Mouse (Mus musculus): ENCODE results near the gene Mvb12a.

Mvb12a gene

DNA sequence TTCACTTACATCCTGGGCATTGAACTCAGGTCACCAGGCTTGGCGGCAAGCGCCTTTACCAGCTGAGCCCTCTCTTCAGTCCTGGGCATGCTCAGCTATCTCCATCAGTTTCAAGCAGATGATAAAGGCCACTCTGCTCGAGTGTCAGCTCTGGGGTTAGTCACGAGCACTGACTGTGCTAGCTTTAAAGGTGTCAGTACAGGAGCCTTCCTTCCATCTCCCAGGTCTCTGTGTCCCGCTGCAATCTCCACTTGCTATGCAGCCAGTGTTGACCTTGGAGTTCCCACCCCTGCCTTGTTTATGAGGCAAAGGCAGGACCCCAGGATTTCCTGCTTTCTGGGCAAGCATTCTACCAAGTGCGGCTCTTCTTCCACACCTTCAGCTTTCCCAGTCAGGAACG, 24.9 kb downstream of the Mvb12a start:
- DNase-seq, result no peak

DNA sequence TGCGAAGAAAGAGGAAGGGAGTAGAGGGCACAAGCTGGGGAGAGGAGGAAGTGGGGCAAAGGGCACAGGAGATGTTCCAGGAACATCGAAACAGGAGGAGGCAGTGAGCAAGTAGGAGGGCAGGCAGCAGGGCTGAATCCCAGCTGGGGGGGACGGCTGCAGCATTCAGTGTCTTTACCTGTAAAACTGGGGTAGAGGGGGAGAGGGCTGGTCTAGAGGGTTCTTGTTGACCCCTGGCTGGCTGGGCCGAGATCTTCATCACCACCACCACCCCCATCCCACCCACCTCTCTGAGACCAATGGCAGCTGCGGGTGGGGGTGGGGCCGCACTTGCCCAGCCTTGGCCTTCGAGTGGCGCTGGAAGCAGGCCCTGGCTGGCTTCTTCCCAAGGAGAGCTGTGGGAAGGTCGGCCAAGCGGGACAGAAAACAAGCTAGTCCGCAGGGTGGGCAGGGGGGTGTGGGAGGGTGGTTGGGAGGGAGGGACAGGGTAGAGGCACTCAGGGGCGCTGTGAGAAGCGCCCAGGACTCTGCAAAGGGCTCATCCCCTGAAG, 25.7 kb downstream of the Mvb12a start, which contains the start of gene Slc27a1:
Gene Slc27a1, plus strand, starts transcription at position 496 of the 551 bp plus-strand sequence.
- peak; percentile 81 for DNase-seq

DNA sequence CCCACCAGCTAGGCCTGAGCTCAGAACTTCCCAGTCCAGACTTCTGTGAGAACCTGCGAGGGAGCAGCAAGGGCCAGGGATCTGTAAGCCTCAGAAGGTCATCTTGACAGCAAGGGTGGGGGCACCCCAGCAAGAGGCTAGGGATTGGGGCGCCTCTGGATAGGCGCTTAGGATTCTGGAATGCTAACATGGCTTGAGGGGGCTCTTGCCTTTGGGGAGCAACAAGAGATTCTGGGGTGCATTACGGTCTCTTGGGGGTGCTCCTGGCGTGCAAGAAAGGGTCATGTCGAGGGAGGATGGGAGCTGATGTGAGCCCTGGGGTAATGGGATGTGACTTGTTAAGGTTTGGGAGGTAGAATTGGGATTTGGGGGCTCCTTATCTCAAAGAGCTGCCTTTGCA, 26.2 kb downstream of the Mvb12a start:
- no peak for DNase-seq

DNA sequence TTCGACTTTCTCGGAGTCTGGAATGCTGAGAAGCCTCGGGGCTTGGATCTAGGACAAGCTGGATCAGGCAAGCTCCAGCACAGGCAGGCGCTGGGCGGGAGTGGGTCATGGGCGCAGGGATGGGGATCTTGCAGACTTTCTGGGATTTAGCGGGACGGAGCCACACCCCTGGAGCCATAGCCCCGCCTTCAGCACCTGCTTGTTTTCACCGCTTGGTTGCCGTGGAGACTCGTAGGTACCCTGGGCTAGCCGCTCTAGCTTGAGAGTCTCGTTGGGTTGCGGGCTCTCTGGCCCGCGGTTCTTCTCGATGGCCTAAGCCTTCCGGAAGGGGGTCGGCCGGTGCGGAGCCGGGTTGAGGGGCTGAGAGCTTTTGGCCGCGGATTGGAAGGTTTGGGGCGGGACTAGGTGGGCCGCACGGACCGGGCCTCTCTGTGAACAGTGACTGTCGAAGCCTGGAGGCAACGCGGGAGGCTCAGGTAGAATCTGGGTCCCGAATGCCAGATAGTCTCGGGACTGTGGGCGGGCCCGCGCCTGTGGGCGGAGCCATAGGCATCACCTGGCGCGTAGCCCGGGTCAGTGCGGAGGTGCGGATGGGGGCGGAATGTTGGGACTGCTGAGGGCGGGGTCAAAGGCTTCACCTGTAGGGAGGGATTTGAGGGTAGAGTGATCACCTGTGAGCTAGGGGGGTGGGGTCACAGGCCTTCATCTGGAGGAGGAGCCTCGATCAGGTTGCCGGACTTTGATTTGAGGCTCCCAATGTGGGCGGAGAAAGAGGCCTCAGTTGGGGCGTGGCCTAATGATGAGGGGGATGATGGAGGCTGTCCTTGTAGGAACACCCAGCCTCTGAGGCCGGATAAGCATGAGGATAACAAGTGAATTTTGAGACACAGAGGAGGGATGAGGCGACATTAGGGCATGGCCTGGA, 26.9 kb downstream of the Mvb12a start:
- DNase-seq, result peak; percentile 99

DNA sequence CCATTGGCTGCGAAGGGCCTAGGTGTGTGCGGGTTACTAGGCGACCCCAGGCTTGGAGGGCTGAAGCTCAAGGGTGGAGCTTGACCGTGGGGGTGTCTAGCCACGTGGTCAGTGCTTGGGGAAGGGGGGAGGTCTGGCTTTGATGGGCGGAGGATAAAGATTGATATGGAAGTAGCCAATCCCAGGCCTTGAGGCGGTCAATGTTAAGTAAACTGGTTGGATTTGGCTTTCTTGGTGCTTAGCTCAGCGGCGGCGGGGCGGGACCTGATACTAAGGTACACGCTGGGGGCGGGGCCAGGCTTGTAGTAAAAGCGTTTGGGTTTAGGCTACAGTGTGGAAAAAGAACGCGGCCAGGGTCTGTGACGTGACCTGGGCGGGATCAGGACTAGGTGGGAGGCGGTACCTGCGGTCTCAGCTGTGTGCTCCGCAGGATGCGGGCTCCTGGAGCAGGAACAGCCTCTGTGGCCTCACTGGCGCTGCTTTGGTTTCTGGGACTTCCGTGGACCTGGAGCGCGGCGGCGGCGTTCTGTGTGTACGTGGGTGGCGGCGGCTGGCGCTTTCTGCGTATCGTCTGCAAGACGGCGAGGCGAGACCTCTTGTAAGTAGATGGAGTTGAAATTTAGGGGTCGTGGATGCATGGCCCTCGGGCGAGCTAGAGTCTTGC, 27.7 kb downstream of the Mvb12a start:
- peak; percentile 99 for DNase-seq

DNA sequence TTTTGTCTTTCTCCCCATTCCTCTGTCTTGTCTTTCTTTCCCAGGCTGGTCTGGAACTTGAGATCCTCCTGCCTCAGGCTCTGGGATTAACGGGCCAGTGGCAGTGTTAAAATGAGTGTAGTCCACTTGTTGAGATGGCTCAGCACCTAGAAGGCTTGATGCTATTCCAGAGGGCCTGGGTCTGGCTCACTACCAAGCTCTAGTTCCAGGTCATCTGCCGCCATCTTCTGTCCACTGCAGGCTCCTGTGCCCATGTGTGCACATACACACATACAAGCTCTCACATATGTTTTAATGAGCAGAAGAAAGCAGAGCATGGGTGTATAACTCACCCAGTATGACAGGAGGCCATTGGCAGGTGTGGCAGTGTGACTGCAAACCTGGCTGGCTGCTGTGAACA, 29.4 kb downstream of the Mvb12a start:
- DNase-seq, result no peak

DNA sequence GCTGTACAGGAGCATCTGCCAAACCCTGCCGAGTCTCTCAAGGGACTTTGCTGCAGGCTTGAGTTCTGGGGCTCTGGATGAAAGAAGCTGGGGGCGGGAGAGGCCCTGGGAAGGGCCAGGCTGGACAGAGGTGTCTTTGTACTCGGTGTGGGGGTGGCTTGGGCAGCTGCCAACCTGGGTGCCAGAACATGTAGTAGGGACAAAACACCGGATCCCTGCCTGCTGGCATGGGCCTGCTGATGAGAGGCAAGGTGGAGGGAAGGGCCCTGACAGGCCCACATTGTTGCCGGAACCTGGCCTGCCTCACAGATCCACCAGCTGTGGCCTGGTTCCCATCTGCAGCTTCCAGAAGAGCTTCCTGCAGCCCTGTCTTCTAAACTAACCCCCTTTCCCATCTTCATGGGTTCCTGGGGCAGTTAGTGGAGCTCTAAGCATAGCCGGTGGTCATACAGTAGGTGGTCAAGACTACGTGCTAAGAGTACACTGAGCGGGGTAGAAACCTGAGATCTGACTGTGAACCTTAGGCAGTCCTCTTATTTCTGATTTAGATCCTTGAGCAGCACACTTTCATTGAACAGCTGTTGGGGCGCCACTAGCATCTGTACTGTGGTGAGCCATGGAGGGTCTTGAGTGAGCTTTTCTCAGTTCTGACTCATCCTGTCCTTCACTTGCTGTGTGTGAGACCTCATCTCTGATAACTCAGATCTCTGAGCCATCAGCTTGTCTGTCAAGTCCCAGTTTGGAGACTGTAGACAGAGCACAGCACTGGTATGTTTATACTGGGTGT, 30.3 kb downstream of the Mvb12a start:
- DNase-seq, result peak; percentile 69

DNA sequence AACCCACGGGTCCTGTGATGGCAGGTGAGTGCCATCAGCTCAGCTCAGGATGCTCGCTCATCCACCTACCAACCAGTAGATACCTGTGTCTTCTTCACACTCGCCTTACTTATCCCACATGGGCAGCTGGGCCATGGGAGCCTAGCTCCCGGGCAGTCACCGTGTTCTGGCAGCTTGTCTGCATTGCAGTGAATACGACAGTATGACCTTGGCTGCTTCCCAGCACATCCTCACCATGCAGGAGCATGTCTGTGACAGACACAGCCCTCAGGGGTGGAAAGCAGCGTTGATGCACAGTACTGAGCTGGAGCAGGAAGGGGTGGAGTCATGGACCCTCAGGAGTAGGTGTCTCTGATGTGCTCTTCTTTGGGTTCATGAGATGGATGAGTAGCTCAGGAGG, 31.7 kb downstream of the Mvb12a start:
- no peak for DNase-seq

DNA sequence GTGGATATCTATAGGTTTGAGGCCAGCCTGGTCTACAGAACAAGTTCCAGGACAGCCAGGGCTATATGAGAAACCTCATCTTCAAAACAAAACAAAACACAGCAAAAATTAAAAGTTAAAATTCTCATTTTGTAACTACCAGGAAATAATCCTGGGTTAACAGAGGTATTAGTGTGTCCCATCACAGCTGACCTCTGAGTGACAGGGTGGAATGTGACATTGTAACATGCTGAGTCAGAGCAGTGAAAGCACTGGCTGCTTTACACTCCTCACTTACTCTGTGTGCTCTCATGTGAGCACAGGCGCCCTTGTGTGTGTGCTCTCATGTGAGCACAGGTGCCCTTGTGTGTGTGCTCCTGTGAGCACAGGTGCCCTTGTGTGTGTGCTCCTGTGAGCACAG, 32.3 kb downstream of the Mvb12a start:
- no peak for DNase-seq

DNA sequence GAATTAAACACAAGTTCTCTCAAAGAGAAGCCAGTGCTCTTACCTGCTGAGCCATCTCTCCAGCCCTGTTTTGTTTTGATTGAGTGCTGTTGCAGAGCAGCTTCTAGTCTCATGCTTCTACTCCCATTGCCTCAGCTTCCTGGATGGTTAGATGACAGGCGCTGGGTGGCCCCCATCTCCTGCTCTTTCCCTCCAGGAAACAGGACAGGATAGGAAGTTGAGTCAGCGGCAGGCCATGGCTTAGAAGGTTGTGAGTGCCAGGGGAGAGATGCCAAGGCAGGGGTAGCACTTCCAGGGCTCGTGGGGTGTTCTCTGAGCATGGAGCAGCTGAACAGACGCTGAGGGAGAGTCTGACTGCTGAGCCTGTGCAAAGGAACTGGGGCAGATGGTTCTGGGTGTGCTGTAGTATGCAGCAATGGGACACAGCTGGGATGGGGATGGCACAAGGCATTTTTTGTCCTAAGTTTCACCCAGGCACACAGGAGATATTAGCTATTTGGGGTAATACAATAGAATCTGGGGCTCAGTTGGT, 35.2 kb downstream of the Mvb12a start:
- DNase-seq, result no peak

DNA sequence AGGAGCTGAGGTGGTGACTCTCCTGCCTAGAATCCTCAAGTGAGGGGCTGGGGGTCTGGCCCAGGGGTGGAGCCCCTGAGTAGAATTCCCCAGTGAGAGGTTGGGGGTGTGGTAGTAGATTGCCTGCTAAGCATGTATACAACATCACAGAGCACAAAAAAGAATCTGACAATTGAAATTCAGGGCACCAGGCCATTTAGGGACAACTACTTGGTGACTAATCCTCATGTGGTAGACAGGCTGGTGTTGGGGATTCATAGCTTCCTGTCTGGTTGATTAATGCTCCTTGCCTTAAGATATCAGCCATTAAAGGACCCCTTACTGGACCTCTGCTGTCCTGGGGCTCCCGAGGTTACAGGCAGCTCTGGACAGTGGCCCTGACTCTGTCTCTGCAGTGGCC, 36.3 kb downstream of the Mvb12a start:
- DNase-seq, result no peak

DNA sequence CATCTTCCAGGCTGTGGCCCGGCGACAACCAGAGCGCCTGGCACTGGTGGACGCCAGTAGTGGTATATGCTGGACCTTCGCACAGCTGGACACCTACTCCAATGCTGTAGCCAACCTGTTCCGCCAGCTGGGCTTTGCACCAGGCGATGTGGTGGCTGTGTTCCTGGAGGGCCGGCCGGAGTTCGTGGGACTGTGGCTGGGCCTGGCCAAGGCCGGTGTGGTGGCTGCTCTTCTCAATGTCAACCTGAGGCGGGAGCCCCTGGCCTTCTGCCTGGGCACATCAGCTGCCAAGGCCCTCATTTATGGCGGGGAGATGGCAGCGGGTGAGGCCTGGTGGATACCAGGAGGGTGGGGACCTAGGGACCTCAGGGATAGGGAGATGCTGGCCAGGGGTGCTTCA, 36.8 kb downstream of the Mvb12a start:
- DNase-seq, result no peak

DNA sequence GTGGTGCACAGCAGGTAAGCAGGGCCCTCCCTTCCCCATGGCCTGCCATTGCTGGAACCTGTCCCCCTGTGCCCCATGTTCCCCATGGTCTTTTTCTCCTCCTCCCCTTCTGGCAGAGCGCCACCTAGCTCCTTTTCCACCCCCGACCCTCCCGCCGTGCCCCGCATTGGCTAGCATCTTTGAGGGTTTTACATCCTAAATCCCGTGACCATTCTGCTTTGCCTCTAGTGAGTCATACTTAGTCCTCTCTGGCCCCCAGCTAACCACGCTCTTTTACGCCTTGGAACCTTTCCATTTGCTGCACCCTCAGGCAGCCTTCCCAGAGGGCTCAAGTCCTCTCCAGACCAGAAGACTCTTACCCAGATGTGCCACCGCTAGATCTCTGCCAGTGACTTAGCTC, 37.5 kb downstream of the Mvb12a start:
- no peak for DNase-seq

DNA sequence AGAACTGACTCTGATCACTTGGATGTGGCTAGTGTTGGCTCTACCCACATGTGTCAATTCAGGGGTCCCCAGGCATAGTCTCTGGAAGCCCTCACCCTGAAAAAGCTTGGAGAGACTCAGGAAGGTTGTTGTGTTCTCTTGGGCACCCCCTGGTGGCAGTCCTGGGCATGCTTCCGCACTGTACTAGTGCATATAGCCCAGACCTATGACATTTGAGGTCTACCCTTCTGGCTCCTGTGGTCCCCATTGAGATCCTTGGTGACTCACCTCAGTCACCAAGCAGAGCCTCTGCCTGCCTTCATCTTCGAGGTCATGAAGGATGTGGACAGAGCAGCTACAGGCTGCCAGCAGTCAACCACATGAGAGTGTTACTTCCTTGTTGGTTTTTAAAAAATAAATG, 44.2 kb downstream of the Mvb12a start:
- no peak for DNase-seq

DNA sequence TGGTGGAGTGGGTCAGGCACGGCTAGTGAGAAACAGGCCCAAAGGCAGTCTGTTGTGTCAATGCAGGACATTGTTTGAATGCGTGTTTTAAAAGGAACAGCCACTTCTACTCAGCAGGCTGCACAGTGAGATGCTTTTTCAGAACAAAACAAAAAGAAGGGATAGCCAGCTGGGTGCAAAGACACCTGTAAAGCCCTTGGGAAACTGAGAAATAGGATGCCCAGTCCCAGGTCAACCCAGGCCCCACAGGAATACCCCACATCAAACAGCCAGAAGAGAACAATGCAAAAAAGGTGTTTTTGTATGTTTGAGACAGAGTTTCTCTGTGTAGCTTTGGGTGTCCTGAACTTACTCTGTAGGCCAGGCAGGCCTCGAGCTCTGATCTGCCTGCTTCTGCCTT, 46.0 kb downstream of the Mvb12a start:
- no peak for DNase-seq

DNA sequence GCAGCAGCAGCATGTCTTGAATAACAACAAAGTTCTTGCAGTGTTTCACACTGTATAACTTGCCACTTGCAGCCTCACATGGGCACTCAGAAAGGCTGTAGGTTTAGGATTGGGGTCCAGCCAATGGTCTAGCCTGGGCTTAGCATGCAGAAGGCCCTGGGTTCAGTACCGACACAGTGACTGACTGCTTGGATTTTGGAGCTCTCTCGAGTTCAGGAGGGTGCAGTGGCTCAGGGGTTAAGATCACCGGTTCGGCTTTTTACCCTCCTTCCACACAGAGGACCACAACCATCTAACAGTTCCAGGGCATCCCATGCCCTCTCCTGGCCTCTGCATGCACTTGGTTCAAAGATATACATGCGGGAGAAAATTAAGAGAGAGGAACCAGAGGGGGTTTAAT, 48.3 kb downstream of the Mvb12a start:
- DNase-seq, result no peak

DNA sequence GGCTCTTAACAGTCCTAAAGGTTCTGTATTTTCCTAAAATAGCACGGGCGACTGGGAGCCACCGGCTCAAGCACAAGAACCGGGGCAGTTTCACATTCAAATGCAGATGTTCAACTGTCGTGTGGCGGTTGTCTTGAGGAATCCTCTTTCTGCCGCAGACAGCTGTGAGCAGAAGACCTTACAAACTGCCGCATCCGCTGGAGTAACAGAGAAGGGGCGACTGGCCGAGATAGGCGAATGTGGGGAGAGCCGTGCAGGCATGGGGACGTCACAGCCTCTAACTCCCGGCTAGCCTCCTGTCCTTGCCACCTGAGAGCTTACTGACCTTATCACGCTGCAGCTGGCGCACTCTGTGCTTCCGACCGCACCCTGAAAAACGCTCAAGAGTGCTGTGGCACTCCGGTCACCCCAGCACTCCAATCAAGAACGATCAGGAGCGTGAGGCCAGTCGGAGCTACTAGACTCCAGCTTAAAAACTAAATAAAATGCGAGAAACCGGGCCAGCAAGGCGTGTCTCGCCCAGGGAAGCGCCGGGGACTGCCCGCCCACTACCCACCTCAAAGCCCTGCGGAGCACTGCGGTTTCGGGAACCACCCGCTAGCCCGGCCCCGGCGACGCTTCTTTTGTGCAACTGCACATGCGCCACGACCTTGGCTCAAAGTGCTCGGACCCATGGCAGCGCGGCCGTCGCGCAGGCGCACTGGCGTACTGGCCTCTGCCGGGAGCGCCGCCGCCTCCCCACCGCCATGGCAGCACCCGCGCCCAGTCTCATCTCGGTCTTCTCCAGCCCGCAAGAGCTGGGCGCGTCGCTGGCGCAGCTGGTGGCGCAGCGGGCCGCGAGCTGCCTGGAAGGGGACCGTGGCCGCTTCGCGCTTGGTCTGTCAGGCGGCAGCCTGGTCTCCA, 49.0 kb downstream of the Mvb12a start, which contains the start of gene Pgls:
Gene Pgls, plus strand, starts transcription at position 706 of the 903 bp plus-strand sequence.
- DNase-seq, result peak; percentile 96

DNA sequence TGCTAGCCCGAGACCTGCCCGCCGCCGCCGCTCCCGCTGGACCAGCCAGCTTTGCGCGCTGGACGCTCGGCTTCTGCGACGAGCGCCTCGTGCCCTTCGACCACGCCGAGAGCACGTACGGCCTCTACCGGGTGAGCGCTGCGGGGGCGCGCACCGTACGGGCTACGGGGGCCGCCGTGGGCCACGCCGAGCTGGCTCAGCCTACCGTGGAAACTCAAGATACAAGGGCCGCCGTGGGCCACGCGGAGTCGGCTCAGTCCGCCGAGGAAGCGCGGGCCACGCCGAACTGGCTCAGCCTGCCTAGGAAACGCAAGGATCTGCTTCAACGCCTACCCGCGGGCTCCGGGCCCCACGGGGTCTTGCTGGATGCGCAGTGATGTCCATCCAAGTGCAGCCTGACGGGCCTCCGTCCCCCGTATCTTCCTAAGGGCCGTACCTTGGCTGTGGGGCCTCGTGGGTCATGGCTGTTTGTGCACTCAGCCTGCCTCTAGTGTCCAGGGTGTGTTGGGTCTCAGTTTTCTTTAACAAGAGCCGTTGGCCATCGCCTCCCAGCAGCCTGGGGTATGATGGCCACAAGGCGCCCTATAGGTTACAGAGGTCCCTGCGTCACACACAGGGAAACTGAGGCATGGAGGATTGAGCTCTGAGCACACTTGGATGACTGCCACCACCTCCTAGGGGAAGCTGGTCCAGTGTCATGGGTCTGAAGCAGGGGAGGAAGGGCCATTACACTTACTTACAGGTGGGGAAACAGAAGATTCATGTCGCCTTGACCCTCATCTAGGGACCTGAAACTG, 49.9 kb downstream of the Mvb12a start:
- peak; percentile 92 for DNase-seq

DNA sequence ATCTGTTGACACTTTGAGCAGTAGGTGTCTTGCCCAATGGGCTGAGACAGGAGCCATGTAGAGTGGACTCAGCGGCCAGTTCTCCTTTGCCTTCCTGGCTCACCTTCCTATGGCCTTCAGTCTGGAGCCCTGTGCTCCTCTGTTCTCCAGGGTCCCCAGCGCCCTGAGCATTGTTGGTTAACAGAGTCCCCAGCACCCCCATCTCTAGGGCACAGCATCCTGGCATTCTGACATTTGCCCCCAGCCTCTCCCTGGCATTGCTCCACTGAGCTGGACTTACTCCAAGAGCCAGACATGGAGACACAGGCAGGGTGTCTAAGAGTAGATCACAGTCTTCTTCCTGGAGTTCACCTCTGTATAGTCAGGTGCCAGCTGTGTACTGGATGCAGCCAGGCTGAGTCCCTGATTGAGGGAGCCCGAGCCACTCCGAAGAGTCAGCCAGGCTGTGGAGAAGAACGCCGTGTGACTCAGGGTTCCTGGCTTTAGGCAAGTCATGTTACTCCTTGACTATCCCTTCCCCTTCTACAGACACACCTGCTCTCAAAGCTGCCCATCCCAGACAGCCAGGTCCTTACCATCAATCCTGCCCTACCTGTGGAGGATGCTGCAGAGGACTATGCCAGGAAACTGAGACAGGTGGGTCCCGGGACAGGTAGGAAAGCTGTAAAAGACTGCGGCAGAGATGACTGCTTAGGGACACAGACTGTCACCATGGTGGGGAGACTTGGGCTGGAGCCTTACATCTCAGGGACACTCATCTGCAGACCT, 51.0 kb downstream of the Mvb12a start:
- DNase-seq, result no peak

DNA sequence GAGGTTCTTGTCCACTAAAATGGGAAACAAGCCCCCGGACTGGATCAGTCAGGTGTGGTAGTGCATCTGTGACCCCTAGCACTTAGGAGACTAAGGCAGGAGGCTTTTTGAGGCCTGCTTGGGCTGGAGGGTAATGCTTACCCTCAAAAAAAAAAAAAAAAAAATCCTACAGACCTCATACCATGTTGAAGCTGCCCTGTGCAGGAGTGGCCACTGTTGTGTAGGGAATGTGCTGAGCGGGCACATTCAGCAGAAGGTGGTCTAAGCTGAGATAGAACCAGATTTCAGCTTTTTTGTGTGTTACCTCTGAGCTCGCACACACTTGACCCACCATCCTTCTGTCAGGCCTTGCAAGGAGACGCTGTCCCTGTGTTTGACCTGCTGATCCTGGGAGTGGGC, 51.6 kb downstream of the Mvb12a start:
- no peak for DNase-seq

Measured in cerebellum, adult 9-10 months (tissue).